10 mouse cellular contexts compared by ENCODE assay signal in genomic region chr17:47646683-47647082, GRCm38 (mm10). TPM values are rescaled to one million over a fixed set of nuclear protein-coding genes. Genes with fewer than 3 reads are reported as not detected.
DNase-seq lines count a peak whose midpoint lies in the region; ATAC-seq lines count a peak whose summit lies in the region.
"Had no signal": no experiment of that assay in that cellular context is flagged by ENCODE, and none has a peak within 500 bp of the region (broad histone marks: within the 10 kb centered on the region; RNA-seq: fewer than 3 reads in every experiment).

No protein-coding gene starts in this region.

- H3K27ac ChIP-seq in heart, embryonic 12.5 days (ENCODE audit: poor library complexity, severe bottlenecking) = no peak overlapping the region
- H3K27ac ChIP-seq: embryonic facial prominence, embryonic 12.5 days; neural tube, embryonic 13.5 days had no signal

- no peak overlapping the region for H3K4me3 ChIP-seq in heart, embryonic 12.5 days
- H3K4me3 ChIP-seq: embryonic facial prominence, embryonic 12.5 days; neural tube, embryonic 13.5 days had no signal

- H3K4me1 ChIP-seq in heart, embryonic 12.5 days (replicated peaks) = peaks cover 10% of the 10 kb centered on the region; the same call in 1 of the 2 replicates
- H3K4me1 ChIP-seq: embryonic facial prominence, embryonic 12.5 days had no signal

- peak; percentile 39 to 66 for DNase-seq in heart, adult 18-20 months
- DNase-seq in MN1 (ENCODE audit: low spot score) = peak; percentile 53
- DNase-seq in cerebellum, postnatal 10 days = peak; percentile 72 to 74
- DNase-seq in gastrocnemius, postnatal 36 days = peak; percentile 41 to 44
- DNase-seq in layer of hippocampus, postnatal 14 days (ENCODE audit: low spot score in 2 of 2) = peak; percentile 41 to 65
- DNase-seq in testis, postnatal 10 days (ENCODE audit: low spot score) = peak; percentile 75

- WGBS in heart, embryonic 12.5 days = 85% methylated on average over 1 of the region's 1 CpGs

- H3K4me2 ChIP-seq in heart, embryonic 12.5 days = no peak overlapping the region
- H3K4me2 ChIP-seq: embryonic facial prominence, embryonic 12.5 days; neural tube, embryonic 13.5 days had no signal

- H3K27me3 ChIP-seq in heart, embryonic 12.5 days (replicated peaks) = no peaks in the 10 kb centered on the region
- H3K27me3 ChIP-seq: embryonic facial prominence, embryonic 12.5 days; neural tube, embryonic 13.5 days had no signal

- intact Hi-C loops in gastrocnemius, postnatal 36 days (cut with DNase I) = no loop called here

- H3K9me3 ChIP-seq in heart, embryonic 12.5 days (replicated peaks) = no peaks in the 10 kb centered on the region
- H3K9me3 ChIP-seq: embryonic facial prominence, embryonic 12.5 days; neural tube, embryonic 13.5 days had no signal

- no peak overlapping the region for H3K9ac ChIP-seq in heart, embryonic 12.5 days
- H3K9ac ChIP-seq: embryonic facial prominence, embryonic 12.5 days; neural tube, embryonic 13.5 days had no signal

- peaks cover 3% of the 10 kb centered on the region; the same call in 1 of the 2 replicates for H3K36me3 ChIP-seq in heart, embryonic 12.5 days
- H3K36me3 ChIP-seq: embryonic facial prominence, embryonic 12.5 days had no signal

- no peak for ATAC-seq in heart, embryonic 12.5 days (ENCODE audit: insufficient number of reproducible peaks, low FRiP score)
- peak; percentile 89 for ATAC-seq in megakaryocyte, adult 5-6 weeks (ENCODE audit: poor library complexity, severe bottlenecking)

RNA-seq across cellular contexts. Expression of gene Usp49, which starts 16.2 kb away (rescaled TPM):
- total RNA-seq in heart, adult 18-20 months (2021) = 1 to 10 TPM; 1.4 to 3.7 TPM
- polyA plus RNA-seq in heart, embryonic 12.5 days (2016; fragmentation: Nextera tagmentation; extraction: Ambion mirVana) = 3.5 and 4.8 TPM in 2 replicates
- 1 to 10 TPM; 3.2 to 3.3 TPM for total RNA-seq in gastrocnemius, postnatal 36 days (2021)
- total RNA-seq in layer of hippocampus, postnatal 14 days (2021) = 10 to 100 TPM; 12.2 to 13.1 TPM
- total RNA-seq in megakaryocyte, adult 5-6 weeks (2015) = 3.9 and 5.1 TPM in 2 replicates
- 4.2 and 5.3 TPM in 2 replicates for total RNA-seq in megakaryocyte, adult 5-6 weeks (2017)

RNA-seq across cellular contexts. Expression of gene Gm20517, which starts 35.3 kb away (rescaled TPM):
- total RNA-seq in heart, adult 18-20 months (2021) = 1 to 10 TPM; 1.9 to 3.4 TPM
- polyA plus RNA-seq in heart, embryonic 12.5 days (2016; fragmentation: Nextera tagmentation; extraction: Ambion mirVana) = 1.3 and 2.7 TPM in 2 replicates
- 1 to 10 TPM in 1 of 2 experiments, under 1 TPM in 1; 0.42 to 1.3 TPM for total RNA-seq in gastrocnemius, postnatal 36 days (2021)
- total RNA-seq in layer of hippocampus, postnatal 14 days (2021) = 1 to 10 TPM; 6.1 to 6.6 TPM
- 0.49 and 2.4 TPM in 2 replicates for total RNA-seq in megakaryocyte, adult 5-6 weeks (2015)
- 1.7 and 2.3 TPM in 2 replicates for total RNA-seq in megakaryocyte, adult 5-6 weeks (2017)

RNA-seq across cellular contexts. Expression of gene Med20, which starts 35.3 kb away (rescaled TPM):
- total RNA-seq in heart, adult 18-20 months (2021) = 10 to 100 TPM; 19.0 to 19.5 TPM
- polyA plus RNA-seq in heart, embryonic 12.5 days (2016; fragmentation: Nextera tagmentation; extraction: Ambion mirVana) = 27.8 and 30.0 TPM in 2 replicates
- total RNA-seq in gastrocnemius, postnatal 36 days (2021) = 10 to 100 TPM; 12.9 to 14.9 TPM
- 10 to 100 TPM; 26.3 to 32.3 TPM for total RNA-seq in layer of hippocampus, postnatal 14 days (2021)
- 17.2 and 18.2 TPM in 2 replicates for total RNA-seq in megakaryocyte, adult 5-6 weeks (2015)
- total RNA-seq in megakaryocyte, adult 5-6 weeks (2017) = 32.2 and 33.8 TPM in 2 replicates

RNA-seq across cellular contexts. Expression of gene Bysl, which starts 35.4 kb away (rescaled TPM):
- total RNA-seq in heart, adult 18-20 months (2021) = 10 to 100 TPM; 13.5 to 16.5 TPM
- 24.7 and 27.8 TPM in 2 replicates for polyA plus RNA-seq in heart, embryonic 12.5 days (2016; fragmentation: Nextera tagmentation; extraction: Ambion mirVana)
- total RNA-seq in gastrocnemius, postnatal 36 days (2021) = 10 to 100 TPM; 13.8 to 14.2 TPM
- total RNA-seq in layer of hippocampus, postnatal 14 days (2021) = 10 to 100 TPM; 17.7 to 21.0 TPM
- 4.8 and 5.6 TPM in 2 replicates for total RNA-seq in megakaryocyte, adult 5-6 weeks (2015)
- total RNA-seq in megakaryocyte, adult 5-6 weeks (2017) = 6.4 and 7.3 TPM in 2 replicates

RNA-seq across cellular contexts. Expression of gene Tomm6, which starts 41.5 kb away (rescaled TPM):
- total RNA-seq in heart, adult 18-20 months (2021) = 100 to 1,000 TPM; 118 to 129 TPM
- 352 and 355 TPM in 2 replicates for polyA plus RNA-seq in heart, embryonic 12.5 days (2016; fragmentation: Nextera tagmentation; extraction: Ambion mirVana)
- total RNA-seq in gastrocnemius, postnatal 36 days (2021) = 100 to 1,000 TPM; 105 to 118 TPM
- 100 to 1,000 TPM; 225 to 243 TPM for total RNA-seq in layer of hippocampus, postnatal 14 days (2021)
- 142 and 150 TPM in 2 replicates for total RNA-seq in megakaryocyte, adult 5-6 weeks (2015)
- total RNA-seq in megakaryocyte, adult 5-6 weeks (2017) = 38.6 and 44.1 TPM in 2 replicates
